Mouse (Mus musculus) hematopoietic stem cell, adult 5-6 weeks (primary cell): ENCODE measurements around the gene 4933428G20Rik. TPM values are rescaled to one million over a fixed set of nuclear protein-coding genes. Genes with fewer than 3 reads are reported as not detected.

ENCODE experiments used
- ATAC-seq, 2 experiments: fragments of 125-278 bp in 1 of 2; replicated peaks in 1 of 2; 2 replicates each; pipeline ENCODE4 v1.8.0; 2016 to 2017; ENCODE audit warnings: inconsistent platforms in 2 of 2, mild to moderate bottlenecking in 2 of 2, moderate number of reproducible peaks in 2 of 2, low read depth in 1 of 2, moderate TSS enrichment in 1 of 2; ENCODE audit not compliant: low FRiP score in 2 of 2, poor library complexity in 2 of 2, severe bottlenecking in 2 of 2, insufficient read depth in 1 of 2, low TSS enrichment in 1 of 2
- total RNA-seq: library from RNA; stranded (forward); fragments of 172-1452, 232-1000 nt; gene quantifications from 2 replicates; pipeline ENCODE4 v1.2.3, GENCODE M21; 2017

The 4933428G20Rik gene
- total RNA-seq, 1 experiment from 2014 or later, result not detected

- 0 out of 4 replicates have a peak, but pooled peaks of 1 of the 2 experiments have one; percentile 2 for ATAC-seq
These were observed 11.7 kb upstream of the 4933428G20Rik start for GRCm38 (mm10) chr11:97511661-97512369.

- peak in 1 of 2 experiments; percentile 46; a peak in 2 of 4 replicates for ATAC-seq
These were observed 11.0 kb upstream of the 4933428G20Rik start for GRCm38 (mm10) chr11:97510966-97511660.

DNA sequence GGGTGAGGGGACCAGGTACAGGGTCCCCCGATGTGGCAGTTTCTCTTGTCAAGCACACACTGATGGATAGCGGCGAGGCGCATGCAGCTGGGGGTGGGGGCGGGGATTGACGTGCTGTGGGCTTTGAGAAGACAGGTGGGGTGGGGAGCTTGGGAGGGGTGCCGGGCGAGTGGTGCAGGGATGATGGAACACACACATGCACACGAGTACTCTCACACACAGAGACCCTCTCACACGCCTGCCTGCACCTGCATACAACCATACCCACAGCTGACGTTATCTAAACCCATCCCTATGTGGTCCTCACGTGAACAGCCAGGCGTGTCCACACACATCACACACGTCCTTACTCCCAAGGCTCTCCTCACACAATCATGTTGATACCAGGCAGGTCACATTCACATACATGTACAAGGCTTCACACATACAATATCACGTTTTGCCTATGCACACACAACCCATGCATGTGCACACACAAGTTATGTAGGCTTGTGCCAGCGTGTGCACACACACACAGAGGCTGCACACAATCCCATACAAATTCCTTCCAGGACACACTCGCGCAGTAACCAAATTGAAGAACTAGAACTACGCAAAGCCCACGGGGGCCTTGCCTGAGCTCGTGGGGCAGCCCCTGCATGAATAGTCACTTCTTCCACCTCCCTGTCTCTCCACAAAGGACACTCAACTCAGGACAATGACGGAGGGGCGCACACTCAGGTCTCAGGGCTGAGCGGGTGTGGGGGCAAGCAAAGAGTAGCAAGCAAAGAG lies 9.8 kb upstream of the 4933428G20Rik start:
- no peak for ATAC-seq

GRCm38 (mm10) chr11:97509058-97509457 lies 8.9 kb upstream of the 4933428G20Rik start:
- ATAC-seq, result no peak

GRCm38 (mm10) chr11:97508198-97508597 lies 8.1 kb upstream of the 4933428G20Rik start:
- ATAC-seq, result no peak

- no peak for ATAC-seq
These were observed 6.2 kb upstream of the 4933428G20Rik start for GRCm38 (mm10) chr11:97506331-97506730.

DNA sequence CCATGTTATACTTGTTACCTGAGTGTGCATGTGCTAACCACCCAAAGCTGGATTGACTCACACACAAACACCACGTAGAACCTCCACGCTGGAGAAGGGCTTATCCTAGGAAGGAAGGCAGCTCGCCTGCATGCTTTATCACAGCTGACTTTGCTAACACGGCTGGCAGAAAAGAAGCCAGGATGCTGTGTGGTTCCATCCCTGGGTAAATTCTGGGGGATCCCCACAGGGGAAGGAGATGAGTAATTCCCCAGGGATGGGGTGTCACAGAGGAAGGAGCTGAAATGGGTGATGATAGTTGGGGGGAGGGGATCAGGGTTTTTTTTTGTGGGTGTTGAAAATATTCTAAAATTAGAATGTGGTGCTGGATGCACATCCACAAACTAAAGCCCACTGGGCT lies 5.6 kb upstream of the 4933428G20Rik start:
- ATAC-seq, result no peak

DNA sequence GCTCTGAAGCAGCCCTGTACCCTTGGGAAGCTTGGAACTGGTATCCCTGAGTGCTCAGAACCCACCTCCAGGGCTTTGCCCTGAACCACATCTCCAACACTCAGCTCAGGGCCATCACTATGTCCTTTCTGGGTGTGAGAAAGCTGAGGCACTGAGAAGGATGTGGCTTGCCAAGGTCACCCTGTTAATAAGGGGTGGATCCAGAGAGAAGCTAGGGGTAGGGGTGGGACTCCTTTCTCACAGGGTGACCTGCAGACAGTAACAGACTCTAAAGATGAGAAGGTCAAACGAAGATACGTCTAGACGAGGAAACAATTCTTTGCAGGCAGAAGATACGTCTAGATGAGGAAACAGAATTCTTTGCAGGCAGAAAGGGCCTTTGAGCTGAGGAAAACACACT lies 2.7 kb upstream of the 4933428G20Rik start:
- ATAC-seq, result no peak

DNA sequence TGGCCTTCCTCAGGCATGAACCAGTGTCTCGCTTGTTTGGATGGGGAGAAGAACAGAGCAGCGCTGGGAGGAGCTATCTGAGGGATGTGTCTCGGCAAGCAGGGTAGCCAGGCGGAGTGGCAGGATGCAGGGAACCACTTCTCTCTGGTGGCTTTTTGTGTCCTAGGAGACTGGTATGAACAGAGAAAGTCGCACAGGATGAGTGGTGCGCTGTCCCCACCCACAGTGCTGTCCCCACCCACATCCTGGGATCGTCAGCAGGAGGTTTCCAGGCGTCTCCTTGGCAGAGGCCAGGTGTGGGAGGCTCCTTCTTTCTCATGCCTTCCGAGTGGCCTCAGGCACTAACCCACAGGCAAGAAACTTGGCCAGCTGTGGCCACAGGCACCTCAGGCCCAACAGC lies 2.2 kb upstream of the 4933428G20Rik start:
- no peak for ATAC-seq

GRCm38 (mm10) chr11:97500720-97501448 lies 744 bp upstream of the 4933428G20Rik start:
- no peak for ATAC-seq

DNA sequence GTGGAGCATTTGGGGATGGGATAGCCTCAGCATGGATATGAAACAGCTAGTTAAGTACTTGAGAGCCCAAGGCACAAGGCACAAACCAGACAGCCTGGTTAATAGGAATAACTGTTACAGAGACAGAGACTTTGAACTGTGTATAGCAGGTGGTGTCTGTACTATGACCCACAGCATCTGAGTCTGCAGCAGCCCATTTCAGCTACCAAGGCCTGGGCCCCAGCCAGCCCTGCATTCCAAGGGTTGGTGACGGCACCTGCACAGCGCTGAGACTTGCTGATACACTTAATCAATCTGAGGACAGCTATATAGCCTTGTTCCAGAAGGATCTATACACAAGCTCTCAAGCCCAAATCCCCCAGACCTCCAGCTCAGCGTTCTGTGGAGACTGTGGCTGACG lies 2.6 kb downstream of the 4933428G20Rik start:
- no peak for ATAC-seq

DNA sequence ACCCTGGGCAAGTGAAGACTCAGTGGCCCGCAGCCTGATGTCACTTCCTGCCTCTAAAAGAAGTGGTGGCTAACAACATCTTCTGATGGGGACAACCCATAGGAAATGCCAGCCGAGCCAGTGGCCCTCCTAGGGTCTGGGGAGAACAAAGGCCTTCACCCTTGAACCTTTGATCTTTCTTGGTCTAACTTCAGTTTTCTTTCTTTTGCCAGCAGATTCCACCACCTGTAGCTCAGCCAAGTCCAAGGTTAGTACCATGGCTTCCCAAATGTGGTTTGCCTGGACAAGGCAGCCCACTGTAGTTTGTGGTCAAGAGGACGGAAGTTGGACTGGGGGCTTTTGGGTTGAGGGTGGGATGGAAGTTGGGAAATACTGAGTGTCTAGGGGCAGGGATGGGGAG lies 7.3 kb downstream of the 4933428G20Rik start:
- ATAC-seq, result no peak

DNA sequence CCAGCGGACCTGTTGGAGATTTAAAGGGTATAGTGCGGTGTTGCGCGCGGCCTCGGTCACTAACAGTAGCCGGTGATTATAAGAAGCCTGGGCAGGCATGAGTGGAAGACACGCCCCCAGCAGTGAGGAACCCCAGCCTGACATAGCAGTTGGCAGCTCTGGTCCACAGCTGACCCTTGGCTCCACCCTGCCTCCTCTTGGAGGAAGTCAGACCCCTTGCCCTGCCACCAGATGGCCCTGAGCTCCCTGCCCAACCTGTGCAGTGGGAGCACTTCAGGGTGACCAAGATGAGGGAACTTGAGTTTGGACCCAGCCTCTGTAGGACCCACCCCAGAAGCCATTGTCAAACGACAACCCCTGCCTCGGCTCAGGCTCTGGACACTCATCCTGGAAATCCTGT lies 8.5 kb downstream of the 4933428G20Rik start:
- ATAC-seq, result no peak

GRCm38 (mm10) chr11:97489589-97490324 lies 10.4 kb downstream of the 4933428G20Rik start:
- peak; percentile 75 to 81 for ATAC-seq

DNA sequence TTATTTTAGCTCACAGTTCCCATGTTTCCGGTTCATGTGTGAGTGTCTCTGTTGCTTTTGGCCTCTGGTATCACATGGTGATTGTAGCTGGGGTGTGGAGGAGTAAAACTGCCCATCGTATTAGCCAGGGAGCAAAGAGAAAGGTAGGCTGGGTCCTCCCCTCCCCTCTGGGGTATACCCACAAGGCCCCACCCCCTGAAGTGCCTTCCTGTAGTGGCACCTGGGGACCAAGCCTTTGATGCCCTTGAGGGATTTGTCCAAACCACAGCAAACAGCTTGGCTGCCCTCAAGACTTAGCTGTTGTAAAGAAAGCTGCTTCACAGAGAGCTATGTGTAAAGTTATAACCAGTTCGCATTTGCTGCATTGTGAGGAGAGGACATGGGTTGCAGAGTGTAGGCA lies 12.5 kb downstream of the 4933428G20Rik start:
- ATAC-seq, result no peak

DNA sequence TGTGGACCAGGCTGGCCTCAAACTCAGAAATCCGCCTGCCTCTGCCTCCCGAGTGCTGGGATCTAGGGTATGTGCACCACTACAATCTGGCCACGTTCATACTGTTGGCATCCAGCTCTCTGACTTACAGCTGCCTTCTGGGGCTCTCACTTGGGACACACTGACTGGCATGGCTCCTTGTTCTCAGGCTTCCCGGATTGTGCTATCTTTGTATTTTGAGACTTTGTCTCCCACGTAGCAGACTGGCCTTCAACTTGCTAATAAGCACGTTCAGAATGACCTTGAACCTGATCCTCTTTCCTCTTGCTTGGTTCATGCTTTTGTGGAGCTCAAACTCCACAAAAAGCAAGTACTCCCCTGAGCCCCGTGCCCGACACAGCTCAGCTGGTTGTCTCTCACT lies 14.5 kb downstream of the 4933428G20Rik start:
- no peak for ATAC-seq

DNA sequence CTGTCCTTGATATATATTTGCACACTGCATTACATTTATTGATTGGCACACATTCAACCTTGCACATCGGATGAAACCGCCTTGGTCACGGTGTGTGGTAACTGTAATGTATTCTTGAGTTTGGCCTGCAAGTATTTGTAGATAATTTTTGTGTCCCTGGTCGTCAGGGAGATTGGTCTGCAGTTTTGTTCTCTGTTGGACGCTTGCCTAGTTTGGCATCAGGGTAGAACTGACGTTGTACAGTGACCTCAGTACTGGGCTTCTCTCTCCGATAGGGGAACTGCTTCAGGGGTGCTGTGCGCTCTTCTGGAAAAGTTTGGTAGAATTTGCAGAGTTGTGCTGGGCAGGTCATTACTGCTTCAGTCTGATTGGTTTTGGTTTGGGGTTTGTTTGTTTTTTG lies 20.3 kb downstream of the 4933428G20Rik start:
- ATAC-seq, result no peak
